Mouse (Mus musculus) lung, postnatal 25 days (tissue): Measurements from ENCODE around the gene Slc30a1.
A peak's percentile ranks its signal among the peaks of the same experiment; 100 is the strongest.

Experiments used
- DNase-seq: peaks from one replicate; pipeline ENCODE4 v3.0.0; 2022; ENCODE audit warnings: low spot score

Slc30a1 gene

GRCm38 (mm10) chr1:191906571-191907430, at the start of gene Slc30a1:
Gene Slc30a1 (plus strand): TSS chr1:191906767.
- DNase-seq = peak; percentile 98

- no peak for DNase-seq
Measured at GRCm38 (mm10) chr1:191856886-191857651, 49.5 kb upstream of the Slc30a1 start.

- DNase-seq = no peak
Measured at GRCm38 (mm10) chr1:191858136-191858535, 48.4 kb upstream of the Slc30a1 start.

- no peak for DNase-seq
Measured at GRCm38 (mm10) chr1:191859847-191860246, 46.7 kb upstream of the Slc30a1 start.

- DNase-seq = no peak
Measured at GRCm38 (mm10) chr1:191861247-191861646, 45.3 kb upstream of the Slc30a1 start.

GRCm38 (mm10) chr1:191863833-191864550, 42.6 kb upstream of the Slc30a1 start:
- DNase-seq = no peak

- DNase-seq = no peak
Measured at GRCm38 (mm10) chr1:191864551-191865027, 42.0 kb upstream of the Slc30a1 start.

GRCm38 (mm10) chr1:191872076-191872710, 34.4 kb upstream of the Slc30a1 start:
- no peak for DNase-seq

- no peak for DNase-seq
Measured at GRCm38 (mm10) chr1:191875006-191875405, 31.6 kb upstream of the Slc30a1 start.

GRCm38 (mm10) chr1:191875683-191876305, 30.8 kb upstream of the Slc30a1 start:
- no peak for DNase-seq

- DNase-seq = no peak
Measured at GRCm38 (mm10) chr1:191877681-191878080, 28.9 kb upstream of the Slc30a1 start.

GRCm38 (mm10) chr1:191878518-191878921, 28.0 kb upstream of the Slc30a1 start:
- no peak for DNase-seq

- DNase-seq = no peak
Measured at GRCm38 (mm10) chr1:191880247-191880646, 26.3 kb upstream of the Slc30a1 start.

GRCm38 (mm10) chr1:191880921-191881609, 25.5 kb upstream of the Slc30a1 start:
- DNase-seq = no peak

GRCm38 (mm10) chr1:191881663-191882062, 24.9 kb upstream of the Slc30a1 start:
- DNase-seq = no peak

GRCm38 (mm10) chr1:191882474-191883206, 23.9 kb upstream of the Slc30a1 start:
- DNase-seq = no peak

GRCm38 (mm10) chr1:191883654-191884053, 22.9 kb upstream of the Slc30a1 start:
- DNase-seq = no peak

- no peak for DNase-seq
Measured at GRCm38 (mm10) chr1:191891912-191892311, 14.7 kb upstream of the Slc30a1 start.

GRCm38 (mm10) chr1:191894386-191894785, 12.2 kb upstream of the Slc30a1 start:
- DNase-seq = peak; percentile 55

GRCm38 (mm10) chr1:191894857-191895256, 11.7 kb upstream of the Slc30a1 start:
- no peak for DNase-seq
